Mouse (Mus musculus): Measurements from ENCODE around the gene Cul5.

DNA sequence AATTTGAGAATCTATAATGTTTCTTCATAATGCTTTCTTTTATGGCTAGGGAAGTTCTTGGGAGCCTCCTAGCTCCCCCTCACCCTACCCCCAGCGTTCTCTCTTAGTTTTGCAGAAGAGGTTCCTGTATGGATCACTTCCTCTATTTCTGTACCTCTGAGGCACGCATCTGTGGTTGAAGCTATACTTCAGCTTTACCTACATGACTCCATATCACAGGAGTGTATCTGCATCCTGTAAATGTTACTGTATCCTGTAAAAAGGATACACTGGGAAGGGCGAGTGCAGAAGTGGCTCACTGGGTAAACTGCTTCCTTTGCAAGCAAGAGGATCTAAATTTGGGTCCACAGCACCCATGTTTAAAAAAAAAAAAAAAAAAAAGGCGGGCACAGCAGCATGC lies 30.7 kb upstream of the Cul5 start:
- TF ChIP-seq CTCF (IDR thresholded peaks at IDR 0.05; ENCODE audit: low read depth) (no peak), EP300 (optimal IDR thresholded peaks at IDR 0.05) (no peak)
